Mouse (Mus musculus) liver, adult 2 months (tissue): ENCODE data around the gene Eif4ebp2. TPM values are rescaled to one million over a fixed set of nuclear protein-coding genes. Genes with fewer than 3 reads are reported as not detected.

Source experiments
- DNase-seq: peaks from one replicate; pipeline ENCODE4 v3.0.0-alpha.2; 2011; ENCODE audit warnings: low read depth, low spot score; ENCODE audit errors: extremely low read depth
- H3K27ac ChIP-seq: fragments of 200-500 bp; replicated peaks from 2 replicates; pipeline ENCODE4 v1.5.1; 2012; ENCODE audit warnings: low read depth, mild to moderate bottlenecking, control low read depth, inconsistent platforms, low read length; ENCODE audit not compliant: insufficient read depth
- H3K27me3 ChIP-seq: fragments of 200-500 bp; 2 replicates; pipeline ENCODE4 v1.6.1; 2012; ENCODE audit warnings: mild to moderate bottlenecking, moderate library complexity, low read length, inconsistent platforms; ENCODE audit not compliant: control insufficient read depth, insufficient read depth
- H3K36me3 ChIP-seq: fragments of 200-500 bp; 2 replicates; pipeline ENCODE4 v1.6.1; 2012; ENCODE audit warnings: low read length, inconsistent platforms; ENCODE audit not compliant: control insufficient read depth, insufficient read depth
- H3K4me1 ChIP-seq: fragments of 200-500 bp; 2 replicates; pipeline ENCODE4 v1.6.1; 2011; ENCODE audit warnings: low read length; ENCODE audit not compliant: control insufficient read depth, insufficient read depth
- H3K4me3 ChIP-seq: fragments of 200-500 bp; 2 replicates; pipeline ENCODE4 v1.5.1; 2011; ENCODE audit warnings: low read depth, mild to moderate bottlenecking, control low read depth, low read length, moderate library complexity; ENCODE audit not compliant: insufficient read depth
- H3K79me2 ChIP-seq: fragments of 200-500 bp; 2 replicates; pipeline ENCODE4 v1.6.1; 2012; ENCODE audit warnings: inconsistent platforms, mild to moderate bottlenecking, low read length, moderate library complexity; ENCODE audit not compliant: control insufficient read depth, insufficient read depth
- H3K9ac ChIP-seq: fragments of 200-500 bp; 2 replicates; pipeline ENCODE4 v1.6.1; 2012; ENCODE audit warnings: low read depth, mild to moderate bottlenecking, control low read depth, inconsistent platforms, low read length
- CTCF ChIP-seq: fragments of 200-500 bp; IDR thresholded peaks from 2 replicates; pipeline ENCODE4 v1.5.1; 2011; ENCODE audit warnings: low read depth, low read length, control low read depth
- POLR2A ChIP-seq: fragments of 200-500 bp; IDR thresholded peaks from 2 replicates; pipeline ENCODE4 v1.6.1; 2011; ENCODE audit warnings: low read length, control low read depth; ENCODE audit not compliant: insufficient read depth; ENCODE audit errors: extremely low read depth
- whole genome bisulfite sequencing: fragments of 180-500 bp; shearing (Covaris S2); methylation state at CpG from one replicate; pipeline ENCODE4 v1.1.7; 2018; 5-methylcytosine and 5-hydroxymethylcytosine counted together
- polyA plus RNA-seq: library from polyadenylated mRNA; depleted of rRNA; stranded (reverse); fragments of >200 nt; gene quantifications from 2 replicates; pipeline ENCODE4 v1.2.3, GENCODE M21; 2012
- total RNA-seq: library from RNA; depleted of rRNA; stranded (reverse); fragments of >200 nt; gene quantifications from 2 replicates; pipeline ENCODE4 v1.2.3, GENCODE M21; 2014

Eif4ebp2 gene
- total and polyA plus RNA-seq, 2 experiments: 28.2 to 117 TPM

- Histone ChIP-seq H3K27me3 (no peaks in the 10 kb centered on the region), H3K27ac (no peak overlapping the region), H3K36me3 (peaks cover 21% of the 10 kb centered on the region), H3K9ac (no peak overlapping the region), H3K4me1 (peaks cover 37% of the 10 kb centered on the region), H3K79me2 (peaks cover 2% of the 10 kb centered on the region; the same call in 1 of the 2 replicates), H3K4me3 (no peak overlapping the region)
- TF ChIP-seq CTCF: no peak
- no peak for TF ChIP-seq POLR2A
- WGBS: 90% methylated on average over 5 of the region's 5 CpGs
- no peak for DNase-seq
These were observed 23.4 kb downstream of the Eif4ebp2 start for GRCm38 (mm10) chr10:61429043-61429442.

DNA sequence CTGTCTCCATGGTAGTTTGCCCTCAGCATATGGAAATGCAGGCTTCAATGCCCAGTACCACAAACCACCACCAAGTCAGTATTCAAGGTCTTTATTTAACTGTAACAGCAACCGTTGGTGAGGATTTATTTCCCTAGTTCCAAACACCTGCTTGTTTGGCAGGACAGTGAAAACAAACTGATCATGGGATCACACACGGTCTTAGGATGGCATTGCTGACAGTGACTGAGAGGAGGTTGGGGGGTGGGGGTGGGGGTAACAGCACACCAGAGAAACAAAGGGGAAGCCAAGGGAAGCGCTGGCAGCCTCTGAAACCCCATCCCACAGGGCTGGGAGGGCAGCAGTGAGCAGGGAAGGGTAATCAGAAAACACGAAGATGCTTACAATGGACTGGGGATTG is 24.0 kb downstream of the Eif4ebp2 start:
- no peaks in the 10 kb centered on the region for H3K27me3 ChIP-seq
- H3K4me1 ChIP-seq: peaks cover 41% of the 10 kb centered on the region
- DNase-seq: no peak
- H3K27ac ChIP-seq: no peak overlapping the region; the same call in 1 of the 2 replicates
- 61% methylated on average over 4 of the region's 4 CpGs for WGBS
- no peaks in the 10 kb centered on the region for H3K79me2 ChIP-seq
- no peak overlapping the region for H3K9ac ChIP-seq
- H3K36me3 ChIP-seq: peaks cover 15% of the 10 kb centered on the region; the same call in 1 of the 2 replicates
- TF ChIP-seq CTCF (no peak), POLR2A (no peak)
- H3K4me3 ChIP-seq: no peak overlapping the region

GRCm38 (mm10) chr10:61427951-61428350 is 24.5 kb downstream of the Eif4ebp2 start:
- no peaks in the 10 kb centered on the region for H3K27me3 ChIP-seq
- peaks cover 44% of the 10 kb centered on the region for H3K4me1 ChIP-seq
- H3K4me3 ChIP-seq: no peak overlapping the region
- peak overlapping the region; percentile 55 for H3K27ac ChIP-seq
- H3K9ac ChIP-seq: no peak overlapping the region
- TF ChIP-seq POLR2A: no peak
- TF ChIP-seq CTCF: no peak
- H3K79me2 ChIP-seq: no peaks in the 10 kb centered on the region
- peaks cover 11% of the 10 kb centered on the region; the same call in 1 of the 2 replicates for H3K36me3 ChIP-seq
- peak; percentile 64 for DNase-seq
- WGBS: 62% methylated on average over 6 of the region's 6 CpGs

DNA sequence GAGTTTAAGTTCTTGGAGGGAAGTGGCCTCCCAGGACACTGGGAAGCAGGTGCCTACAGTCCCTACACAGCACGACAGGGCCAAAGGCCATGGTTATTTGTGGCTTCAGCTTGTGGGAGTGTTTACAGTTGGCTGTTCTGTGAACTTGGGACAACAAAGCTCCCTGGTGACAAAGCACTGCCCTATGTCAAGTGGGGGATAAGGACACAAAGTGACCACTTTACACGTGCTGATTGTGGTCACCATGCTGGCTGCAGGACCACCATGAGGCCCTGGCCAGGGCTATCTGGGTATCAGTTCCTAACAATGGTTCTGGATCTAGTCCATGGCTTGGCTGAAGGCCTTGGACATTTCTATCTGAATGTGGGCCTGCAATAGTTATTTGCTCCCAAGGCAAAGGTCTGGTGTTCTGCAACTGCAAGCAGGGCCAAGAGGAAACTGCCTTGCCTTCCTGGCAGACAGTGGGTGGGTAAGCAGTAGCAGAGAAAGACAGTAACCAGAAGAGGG is 26.2 kb downstream of the Eif4ebp2 start:
- peaks cover 7% of the 10 kb centered on the region; the same call in 1 of the 2 replicates for H3K36me3 ChIP-seq
- TF ChIP-seq POLR2A (no peak), CTCF (no peak)
- H3K27me3 ChIP-seq: no peaks in the 10 kb centered on the region
- WGBS: 3% methylated on average over 2 of the region's 2 CpGs
- peak overlapping the region; percentile 57 for H3K9ac ChIP-seq
- H3K4me1 ChIP-seq: peaks cover 46% of the 10 kb centered on the region
- H3K4me3 ChIP-seq: no peak overlapping the region
- peak overlapping the region; percentile 99 for H3K27ac ChIP-seq
- H3K79me2 ChIP-seq: no peaks in the 10 kb centered on the region
- peak; percentile 98 for DNase-seq

- Histone ChIP-seq H3K9ac (peak overlapping the region; percentile 54), H3K4me3 (no peak overlapping the region), H3K4me1 (peaks cover 43% of the 10 kb centered on the region), H3K79me2 (no peaks in the 10 kb centered on the region), H3K27ac (peak overlapping the region; percentile 99), H3K36me3 (no peaks in the 10 kb centered on the region), H3K27me3 (no peaks in the 10 kb centered on the region)
- WGBS: 28% methylated on average over 2 of the region's 2 CpGs
- no peak for TF ChIP-seq CTCF
- TF ChIP-seq POLR2A: no peak
- peak; percentile 83 for DNase-seq
These were observed 27.4 kb downstream of the Eif4ebp2 start for GRCm38 (mm10) chr10:61425047-61425446.

DNA sequence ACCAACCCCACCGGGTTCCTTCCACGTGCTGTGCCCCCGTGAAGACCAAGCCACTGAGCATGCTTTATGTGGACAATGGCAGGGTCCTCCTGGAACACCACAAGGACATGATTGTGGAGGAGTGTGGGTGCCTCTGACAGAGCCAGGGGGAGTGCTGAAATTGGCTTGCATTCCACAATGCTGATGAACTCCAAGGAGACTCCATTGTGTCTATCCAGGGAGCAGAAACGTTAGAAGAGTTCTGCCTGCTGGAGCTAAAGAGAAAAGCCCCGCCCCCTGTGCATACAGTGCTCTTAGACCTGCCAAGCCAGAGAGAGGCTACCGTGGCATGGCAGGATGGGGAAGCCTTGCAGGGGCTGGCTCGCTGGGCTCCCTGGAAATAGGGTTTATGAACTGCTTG is 28.0 kb downstream of the Eif4ebp2 start:
- no peak for DNase-seq
- no peaks in the 10 kb centered on the region for H3K79me2 ChIP-seq
- H3K27ac ChIP-seq: peak overlapping the region; percentile 43
- H3K9ac ChIP-seq: peak overlapping the region; percentile 4; the same call in 1 of the 2 replicates
- WGBS: 13% methylated on average over 7 of the region's 7 CpGs
- no peaks in the 10 kb centered on the region for H3K27me3 ChIP-seq
- H3K4me3 ChIP-seq: no peak overlapping the region
- TF ChIP-seq CTCF (no peak), POLR2A (no peak)
- no peaks in the 10 kb centered on the region for H3K36me3 ChIP-seq
- H3K4me1 ChIP-seq: peaks cover 41% of the 10 kb centered on the region
